Mouse (Mus musculus) ovary, postnatal 14 days (tissue): ENCODE data around the gene Kcnk3.

Experiments used
- DNase-seq: peaks from one replicate; pipeline ENCODE4 v3.0.0; 2022; ENCODE audit warnings: low spot score

Kcnk3 gene

DNA sequence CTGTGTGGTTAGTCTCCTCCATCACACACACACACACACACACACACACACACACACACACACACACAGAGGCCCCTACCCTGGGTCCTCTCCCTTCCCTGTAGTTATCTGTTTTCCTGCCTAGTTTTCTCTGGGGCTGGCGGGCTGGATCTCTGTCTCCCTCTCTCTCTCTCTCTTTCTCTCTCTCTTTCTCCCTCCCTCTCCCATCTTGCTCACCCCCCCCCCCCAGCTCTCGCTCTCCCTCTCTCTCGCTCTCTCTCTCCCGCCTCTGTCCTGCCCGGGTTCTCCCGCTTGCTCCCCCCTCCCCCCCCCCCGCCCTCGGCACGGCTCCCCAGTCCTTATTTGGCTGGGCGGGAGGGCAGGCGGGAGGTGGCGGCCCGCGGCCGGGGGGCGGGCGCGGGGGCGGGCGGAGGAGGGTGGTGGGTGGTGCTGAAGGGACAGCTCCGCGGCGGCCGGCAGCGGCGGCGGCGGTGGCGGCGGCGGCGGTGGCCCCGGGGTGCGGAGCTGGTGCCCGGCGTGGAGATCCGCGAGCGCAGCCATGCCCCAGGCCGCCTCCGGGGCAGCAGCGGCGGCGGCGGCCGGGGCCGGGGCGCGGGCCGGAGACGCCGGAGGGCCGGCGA, at the start of gene Kcnk3:
Gene Kcnk3, plus strand, starts transcription at position 490 of the 620 bp plus-strand sequence.
- DNase-seq: peak; percentile 72

DNA sequence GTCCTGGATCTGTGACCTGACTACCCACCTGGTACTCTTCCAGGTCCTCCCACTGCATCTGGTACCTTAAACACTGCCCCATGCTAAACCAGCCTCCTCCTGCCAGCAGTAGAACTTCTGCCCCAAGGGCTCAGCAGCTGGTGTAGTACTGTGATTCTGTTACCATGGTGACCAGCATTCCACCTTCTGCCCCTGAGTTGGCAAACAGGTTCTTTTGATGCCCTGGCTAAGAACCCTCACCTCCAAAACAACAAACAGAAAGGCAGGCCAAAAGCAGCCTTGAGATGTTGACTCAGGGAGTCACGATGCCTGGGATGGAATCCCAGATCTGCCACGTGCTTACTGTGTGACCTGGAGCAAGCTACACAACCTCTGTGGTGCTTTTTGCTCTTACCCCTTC, 42.3 kb upstream of the Kcnk3 start, which contains the start of gene Cib4:
Gene Cib4, minus strand, starts transcription at position 139 of the 400 bp plus-strand sequence.
- no peak for DNase-seq

DNA sequence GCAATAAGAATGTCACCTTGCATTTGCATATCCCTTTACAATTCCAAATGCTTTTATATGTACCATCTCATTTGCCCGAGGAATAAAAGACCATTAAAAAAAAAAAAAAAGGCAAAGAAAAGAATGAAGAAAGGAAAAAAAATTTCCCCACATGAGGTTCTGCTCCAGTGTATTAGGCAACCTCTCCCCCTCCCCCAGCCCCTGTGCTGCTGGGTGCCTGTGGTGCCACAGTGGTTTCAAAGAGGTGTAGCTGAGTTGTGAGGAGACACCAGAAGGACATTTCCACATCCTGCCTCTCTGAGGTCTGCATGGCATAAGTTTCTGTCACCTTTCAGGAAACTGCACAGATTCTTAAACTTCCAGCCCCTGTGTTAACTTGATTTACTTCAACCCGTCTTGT, 39.3 kb upstream of the Kcnk3 start:
- no peak for DNase-seq

DNA sequence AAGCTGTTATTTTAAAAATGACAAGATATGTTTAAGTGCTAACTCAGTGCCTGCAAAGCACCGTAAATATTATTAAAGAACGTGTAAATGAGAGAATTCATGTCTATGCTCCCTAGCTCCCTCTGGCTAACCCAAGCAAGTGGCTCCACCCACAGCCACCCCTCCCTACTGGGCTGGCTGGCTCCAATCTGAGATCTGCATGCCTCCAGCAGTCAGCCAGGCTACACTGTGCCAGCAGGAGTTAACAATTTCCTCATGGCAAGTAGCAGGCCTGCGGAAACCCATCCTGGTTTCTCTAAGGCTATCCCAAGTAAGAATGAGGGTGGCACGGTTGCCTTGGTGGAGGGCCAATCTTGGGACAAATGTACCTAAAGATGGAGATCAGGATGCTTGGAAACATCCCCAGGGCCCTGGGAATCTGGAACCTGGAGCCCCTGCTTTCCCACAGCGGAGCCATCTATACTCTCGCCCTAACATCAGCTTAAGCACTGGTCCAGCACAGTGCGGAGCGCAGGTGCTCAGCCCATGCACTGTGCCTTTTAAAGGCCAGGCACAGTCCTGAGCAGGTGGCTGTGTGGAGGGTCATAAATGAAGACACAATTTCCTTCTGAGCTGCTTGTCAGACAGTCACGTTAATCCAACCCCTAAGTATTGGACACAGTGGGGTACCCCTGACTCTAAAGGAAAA, 37.5 kb upstream of the Kcnk3 start:
- DNase-seq: no peak

DNA sequence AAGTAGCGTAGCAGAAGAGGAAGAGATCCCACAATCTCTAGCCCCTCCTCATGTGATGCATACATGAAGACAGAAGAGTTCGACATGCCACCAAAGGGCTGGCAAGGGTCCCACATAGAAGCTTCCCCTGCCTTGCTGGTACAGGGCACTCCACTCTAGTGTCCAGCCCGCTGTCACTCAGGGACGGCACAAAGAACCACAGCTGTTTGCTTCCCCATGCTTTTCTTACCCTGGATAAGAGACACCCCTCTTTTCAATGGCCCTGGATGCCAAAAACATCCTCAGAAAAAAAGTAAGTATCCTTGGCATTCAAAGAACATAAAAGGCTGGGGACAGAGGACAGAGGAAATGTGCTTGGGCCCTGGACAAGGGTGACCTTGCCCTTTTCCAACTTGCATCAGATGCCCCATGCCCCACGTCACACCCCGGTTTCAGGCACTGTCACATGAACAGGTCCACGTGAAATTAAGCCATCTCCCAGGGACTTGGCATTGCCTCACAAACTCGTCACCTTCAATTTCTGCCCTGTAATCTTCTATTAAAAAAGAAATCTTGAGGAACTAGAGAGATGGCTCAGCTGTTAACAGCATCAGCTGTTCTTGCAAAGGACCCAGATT, 36.8 kb upstream of the Kcnk3 start:
- DNase-seq: no peak

DNA sequence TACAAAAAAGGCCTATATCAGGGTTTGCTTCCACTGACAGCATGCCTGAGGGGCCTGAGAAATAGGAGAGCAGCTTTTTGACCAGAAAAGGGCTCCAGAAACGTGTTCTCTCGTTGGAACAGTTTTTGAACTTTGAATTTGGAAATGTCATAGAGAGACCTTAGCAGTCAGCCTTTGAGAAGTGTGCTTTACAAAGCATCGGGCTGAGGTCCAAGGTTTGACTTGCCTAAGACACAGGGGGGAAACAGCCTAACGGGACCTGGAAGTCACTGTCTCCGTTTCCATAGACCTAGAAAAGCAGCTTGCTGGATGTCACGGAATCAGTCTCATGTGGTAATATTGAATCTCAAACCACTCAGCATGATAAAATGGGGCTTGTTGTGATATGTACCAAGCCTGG, 36.0 kb upstream of the Kcnk3 start:
- no peak for DNase-seq

DNA sequence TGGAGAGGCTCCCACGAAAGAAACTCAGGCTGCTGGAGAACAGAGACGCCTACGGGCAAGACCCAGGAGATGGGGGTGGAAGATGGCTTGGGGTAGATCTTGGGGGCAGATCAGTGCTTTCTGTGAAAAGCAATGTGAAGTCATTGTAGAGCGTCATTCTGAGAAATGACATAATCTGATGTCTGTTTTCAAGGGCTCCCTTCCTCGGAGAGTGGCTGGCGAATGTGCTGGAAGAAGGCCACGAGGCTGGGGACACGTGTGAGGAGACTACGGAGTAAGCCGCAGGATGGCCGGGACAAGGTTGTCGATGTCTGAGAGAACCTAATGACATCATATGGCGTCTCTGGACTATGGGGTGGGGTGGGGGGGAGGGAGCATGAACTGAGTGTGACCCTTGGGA, 34.0 kb upstream of the Kcnk3 start:
- no peak for DNase-seq

DNA sequence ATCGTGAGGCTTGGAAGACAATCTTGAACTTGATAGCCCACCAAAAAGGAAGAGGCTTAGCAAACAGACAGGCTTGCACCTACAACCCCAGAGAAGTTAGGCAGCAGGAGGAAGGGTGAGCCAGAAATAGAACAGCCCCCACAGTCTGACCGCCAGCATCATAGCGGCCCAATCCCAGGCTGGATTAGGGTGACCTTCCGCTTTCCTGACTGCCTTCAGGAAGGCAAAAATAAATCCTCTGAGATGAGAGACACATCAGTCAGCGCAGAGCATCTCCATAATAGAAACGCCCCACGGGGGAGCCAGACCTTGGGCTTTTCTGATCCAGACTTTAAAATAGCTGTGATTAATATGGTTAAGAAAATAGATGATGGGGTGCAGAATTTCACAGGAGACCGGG, 33.0 kb upstream of the Kcnk3 start:
- no peak for DNase-seq

DNA sequence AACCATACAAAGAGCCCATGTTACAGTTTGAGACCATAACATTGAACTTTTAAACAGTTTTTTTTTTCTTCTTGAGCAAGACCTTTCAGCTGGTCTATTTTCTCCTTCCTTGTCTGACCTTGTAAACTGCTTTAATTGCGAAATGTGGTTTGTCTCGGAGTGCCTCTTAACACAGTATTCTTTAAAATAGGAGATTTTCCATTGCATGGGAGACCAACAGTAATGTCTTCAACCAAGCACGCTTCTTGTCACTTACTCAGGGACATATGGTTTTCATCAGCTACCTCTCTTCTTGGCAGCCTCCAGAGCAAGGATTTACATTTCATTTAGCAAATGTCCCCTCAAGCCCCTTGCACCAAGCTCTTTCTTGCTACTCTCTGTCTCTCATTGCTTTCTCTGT, 31.7 kb upstream of the Kcnk3 start:
- no peak for DNase-seq

DNA sequence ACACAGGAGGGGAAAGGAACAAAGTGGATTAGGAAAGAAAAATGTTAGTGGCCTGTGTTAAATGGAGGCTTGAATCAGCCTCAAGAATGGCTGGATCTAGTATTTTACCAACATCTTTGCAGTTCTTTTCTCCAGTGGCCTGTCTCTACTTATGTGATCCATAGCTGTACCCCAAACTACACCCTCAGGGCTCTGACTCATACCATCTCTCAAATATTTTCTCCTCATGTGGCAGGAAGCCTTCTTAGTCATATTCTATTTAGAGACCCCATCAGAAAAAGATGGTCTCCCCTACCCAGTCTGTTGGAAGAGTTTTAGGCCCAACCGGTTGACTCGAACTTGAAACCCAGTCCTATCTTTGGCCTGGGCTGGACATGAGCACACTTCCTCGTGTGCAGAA, 28.5 kb upstream of the Kcnk3 start:
- DNase-seq: no peak

DNA sequence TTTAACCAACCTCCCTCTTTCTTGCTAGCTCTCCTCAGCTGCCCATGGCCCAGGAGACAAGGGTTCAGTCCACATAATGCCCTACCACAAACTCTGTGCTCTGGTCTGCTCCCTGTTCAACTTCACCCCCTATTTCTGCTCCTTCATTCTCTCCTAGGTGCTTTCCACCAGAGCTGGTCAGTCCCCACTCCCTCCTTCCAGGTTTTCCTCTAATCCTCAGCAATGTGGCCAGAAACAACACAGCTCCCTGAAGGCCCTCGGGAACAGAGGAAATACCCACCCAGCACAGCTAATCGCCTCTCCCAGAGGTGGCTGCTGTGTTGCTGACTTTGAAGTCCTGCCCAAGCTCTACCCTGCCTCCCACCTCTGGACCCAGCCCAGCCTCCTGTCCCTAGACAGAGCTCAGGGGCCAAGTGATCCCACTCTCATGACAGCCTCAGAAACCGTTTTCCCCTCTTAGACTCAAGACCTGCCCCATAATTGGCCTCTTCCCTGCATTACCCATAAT, 27.9 kb upstream of the Kcnk3 start:
- no peak for DNase-seq

DNA sequence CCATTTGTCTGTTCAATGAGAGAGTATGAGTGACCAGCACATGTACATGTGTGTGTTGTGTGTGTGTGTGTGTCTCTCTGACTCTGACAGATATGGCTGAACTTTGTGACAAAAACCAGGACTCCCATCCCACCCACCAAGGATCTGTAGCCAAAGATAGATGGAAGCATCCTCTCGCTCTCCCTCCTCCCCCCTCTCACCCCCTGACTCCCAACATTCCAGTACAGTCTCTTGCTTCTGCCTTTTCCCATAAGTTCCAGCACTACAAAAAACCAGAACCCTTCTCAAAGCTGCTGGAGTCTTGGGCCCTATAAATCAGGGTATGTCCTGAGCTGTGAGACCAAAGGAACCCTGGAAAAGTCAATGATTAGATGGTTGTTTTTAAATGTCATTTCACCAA, 19.5 kb upstream of the Kcnk3 start:
- DNase-seq: no peak

DNA sequence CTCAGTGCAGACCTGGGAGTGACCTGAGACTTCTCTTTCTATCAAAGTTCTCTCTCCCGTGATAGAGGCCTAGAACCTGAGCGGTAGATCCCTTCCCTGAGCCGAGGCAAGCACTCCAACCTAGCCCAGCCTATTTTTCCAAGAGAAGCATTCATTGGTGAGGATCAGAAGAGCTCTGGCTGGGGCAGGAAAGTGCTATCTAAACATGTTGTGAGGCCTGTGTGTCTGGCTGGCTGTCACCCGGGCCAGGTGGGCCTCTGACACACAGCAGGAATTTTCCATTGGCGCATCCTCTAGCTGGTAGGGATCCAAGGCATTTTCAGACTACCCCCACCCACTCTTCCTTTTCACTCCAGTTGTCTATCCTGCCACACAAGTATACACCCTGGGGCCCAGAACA, 16.1 kb upstream of the Kcnk3 start:
- DNase-seq: no peak

DNA sequence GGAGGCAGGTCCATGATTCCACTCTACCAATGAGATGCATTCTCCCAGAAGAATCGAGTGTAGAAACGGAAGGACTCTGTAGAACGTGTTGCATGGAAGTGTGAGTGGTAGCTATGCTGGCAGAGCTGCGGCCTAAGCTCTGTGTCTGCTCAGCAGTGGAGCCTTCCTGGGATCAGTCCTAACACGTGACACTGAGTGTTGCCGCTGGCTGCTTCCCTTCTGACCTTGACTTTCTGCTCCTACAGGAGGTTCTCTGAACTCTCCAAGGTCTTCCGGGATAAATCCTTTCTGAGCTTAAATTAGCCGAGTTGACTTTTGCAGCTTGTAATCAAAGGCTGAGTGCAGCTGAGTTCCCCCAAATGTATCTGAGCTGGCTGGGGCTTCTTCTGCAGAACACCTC, 13.6 kb upstream of the Kcnk3 start:
- DNase-seq: no peak

DNA sequence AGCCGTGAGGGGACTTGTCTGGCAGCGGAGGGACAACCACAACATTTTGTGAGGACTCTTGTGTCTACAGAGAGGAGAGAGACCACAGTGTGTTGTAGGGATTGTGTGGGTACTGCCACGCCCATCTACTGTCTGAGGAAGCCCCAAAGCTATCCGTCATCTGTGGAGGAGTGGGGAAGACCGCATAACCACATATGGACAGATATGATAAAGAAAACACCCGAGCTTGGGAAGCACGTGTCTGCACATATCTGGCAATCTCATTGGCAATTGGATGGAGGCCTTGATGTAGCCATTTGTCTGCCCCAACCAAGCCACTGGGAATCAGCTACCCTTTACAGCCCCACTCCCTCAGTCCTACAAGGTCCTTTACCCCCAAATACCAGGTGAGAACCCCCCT, 11.7 kb upstream of the Kcnk3 start:
- DNase-seq: no peak

DNA sequence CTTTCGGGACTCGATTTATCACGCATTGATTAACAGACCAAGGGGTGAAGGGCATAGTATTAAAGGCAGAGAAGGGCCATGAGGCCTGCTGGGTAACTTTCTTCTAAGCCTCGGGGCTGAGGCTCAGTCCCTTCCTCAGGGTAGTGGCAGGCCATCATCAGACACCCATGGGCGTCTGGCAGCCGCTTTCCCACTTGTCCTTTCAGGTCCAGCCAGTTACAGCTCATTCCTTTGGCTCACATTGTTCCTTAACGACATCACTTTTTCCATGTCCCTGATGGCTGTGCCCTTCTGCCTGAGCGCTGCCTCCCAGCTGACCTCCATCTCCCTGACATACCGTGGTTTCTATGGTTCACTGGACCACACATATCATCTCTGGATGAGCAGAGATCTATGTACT, 10.7 kb upstream of the Kcnk3 start:
- DNase-seq: no peak

DNA sequence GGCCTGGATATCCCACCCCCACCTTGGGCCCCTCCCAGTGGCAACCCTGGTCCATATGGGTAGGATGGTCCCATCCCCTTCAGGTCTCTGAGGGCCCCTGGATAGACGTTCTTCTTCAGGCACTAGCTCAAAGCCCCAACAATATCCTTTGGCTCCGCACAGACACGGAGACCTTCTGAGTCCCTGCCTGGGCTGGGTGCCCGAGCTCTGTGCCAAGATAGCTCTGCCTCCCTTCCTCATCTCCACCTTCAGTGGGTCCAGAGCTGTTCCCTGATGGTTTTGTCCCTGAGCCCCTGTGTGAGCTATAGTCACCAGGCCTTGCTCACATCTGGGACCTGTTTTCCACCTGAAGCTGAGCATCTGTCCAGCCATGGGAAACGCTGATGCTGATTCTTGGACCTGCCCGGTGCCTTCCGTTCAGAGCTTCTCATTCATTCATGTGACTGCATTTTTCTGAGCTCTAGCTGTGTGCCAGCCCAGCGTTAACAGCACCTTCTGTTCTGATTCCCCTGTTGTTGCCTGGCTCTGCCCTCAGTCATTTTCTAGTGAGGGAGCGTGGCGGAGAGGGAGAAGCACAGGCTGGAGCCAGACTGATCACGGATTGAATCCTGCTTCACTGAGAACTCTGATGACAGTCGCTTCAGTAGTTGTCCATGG, 10.2 kb upstream of the Kcnk3 start:
- DNase-seq: no peak

DNA sequence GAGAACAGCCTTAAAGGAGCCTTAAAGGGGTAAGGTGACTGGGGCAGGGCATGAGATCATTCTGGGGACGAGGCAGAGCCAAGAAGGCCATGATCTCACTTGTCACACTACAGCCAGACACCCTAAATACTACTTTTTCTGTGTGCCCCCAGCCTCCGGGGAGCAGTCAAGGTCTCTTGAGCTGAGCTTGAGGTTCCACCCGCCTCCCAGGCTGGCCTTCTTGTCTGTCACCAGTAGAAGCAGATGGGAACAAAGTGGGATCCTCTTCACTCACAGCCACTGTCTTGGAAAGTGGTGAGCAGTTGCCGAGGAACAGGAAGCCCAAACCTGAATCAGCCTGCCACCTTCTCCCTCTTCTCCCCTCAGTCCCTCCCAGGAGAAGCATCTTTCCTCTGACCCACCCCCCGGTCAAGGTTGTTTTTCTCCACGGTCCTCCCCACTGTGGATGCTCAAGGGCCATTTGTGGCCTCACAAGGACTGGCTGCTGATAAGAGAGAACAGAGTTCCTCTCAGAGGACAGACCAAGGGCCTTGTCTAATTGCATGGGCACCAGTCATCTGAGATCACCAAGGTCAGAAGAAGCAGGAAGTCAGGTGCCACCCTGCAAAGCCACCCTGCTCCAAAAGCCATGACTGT, 9.4 kb upstream of the Kcnk3 start:
- DNase-seq: no peak

DNA sequence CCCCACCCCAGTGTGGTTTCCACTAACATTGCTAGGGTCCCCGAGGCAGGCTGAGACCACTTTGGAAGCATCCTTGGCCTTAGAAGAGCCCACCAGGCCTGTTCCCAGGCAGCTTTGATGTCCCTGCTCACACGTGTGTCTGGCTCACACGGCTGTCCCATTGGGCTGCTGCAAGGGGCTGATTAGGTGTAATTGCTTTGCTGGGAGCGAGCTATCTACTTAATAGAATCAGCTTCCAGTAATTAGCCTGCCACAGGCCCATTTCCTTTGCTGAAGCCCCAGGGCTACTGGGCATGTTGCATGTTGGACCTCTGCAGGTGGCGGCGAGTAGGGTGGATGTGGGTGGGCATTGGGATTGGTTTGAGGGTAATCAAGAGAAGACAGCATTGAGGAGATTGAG, 7.2 kb upstream of the Kcnk3 start:
- no peak for DNase-seq

DNA sequence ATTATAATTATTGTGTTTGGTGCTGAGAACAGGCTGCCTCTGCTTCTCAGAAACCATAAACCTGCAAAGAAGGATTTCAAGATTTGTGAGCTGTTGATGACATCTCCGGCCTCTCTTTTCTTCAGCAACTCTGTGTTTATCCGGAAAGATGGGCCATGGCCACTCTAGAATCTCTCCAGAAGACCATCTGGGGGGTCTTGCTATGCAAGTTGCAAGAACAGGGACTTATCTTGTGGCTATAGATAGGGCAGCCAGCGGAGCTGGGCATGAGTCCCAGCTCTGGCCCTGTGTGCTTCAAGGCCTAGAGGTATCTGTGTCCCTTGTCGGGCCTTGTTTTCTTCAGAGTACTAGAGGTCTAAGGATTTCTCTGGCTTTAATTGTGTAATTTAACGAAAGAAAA, 6.0 kb upstream of the Kcnk3 start:
- DNase-seq: no peak

DNA sequence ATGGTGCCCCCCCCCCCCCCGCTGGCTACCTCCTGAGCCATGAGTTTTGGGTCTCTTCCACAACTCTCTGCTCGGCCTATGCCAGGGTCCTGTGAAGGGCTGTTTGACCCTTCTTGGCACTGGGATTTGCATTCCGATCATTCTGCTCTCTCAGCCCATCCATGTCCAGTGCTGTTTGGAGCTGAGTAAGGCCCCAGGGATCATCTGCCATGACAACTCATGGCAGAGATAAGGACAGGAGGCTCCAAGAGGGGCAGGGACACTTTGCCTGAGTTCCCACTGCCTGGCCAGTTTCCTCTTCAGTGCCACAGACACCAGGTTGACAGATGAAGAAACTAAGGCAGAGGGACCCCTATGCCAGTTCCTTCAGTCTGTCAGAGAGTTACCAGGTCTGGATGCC, 1.4 kb upstream of the Kcnk3 start:
- no peak for DNase-seq

DNA sequence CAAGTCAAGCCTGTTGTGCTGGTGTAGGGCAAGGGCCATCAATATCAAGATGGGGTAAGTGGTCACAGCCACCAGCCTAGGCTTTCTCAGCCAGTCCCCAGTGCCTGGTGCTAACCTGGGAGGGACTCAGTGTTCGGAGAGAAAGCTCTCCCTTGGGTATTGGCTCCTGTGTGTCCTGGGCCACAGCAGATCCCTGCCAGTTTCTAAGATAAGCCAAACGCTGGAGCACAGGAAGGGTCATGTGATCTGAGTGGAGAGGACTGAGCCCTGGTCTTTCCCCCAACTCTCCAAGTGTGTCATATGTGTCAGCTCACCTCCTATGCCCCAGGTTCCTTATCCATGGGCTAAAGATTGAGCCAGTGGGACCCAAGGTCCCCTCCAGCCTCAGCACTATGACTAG, 869 bp upstream of the Kcnk3 start:
- no peak for DNase-seq
